Mouse (Mus musculus) adrenal gland, postnatal 14 days (tissue): ENCODE measurements around the gene Ttll11. TPM values are rescaled to one million over a fixed set of nuclear protein-coding genes. Genes with fewer than 3 reads are reported as not detected.

Source experiments
- DNase-seq: peaks from one replicate; pipeline ENCODE4 v3.0.0; 2021; ENCODE audit warnings: mixed read lengths
- total RNA-seq: library from RNA; stranded (reverse); gene quantifications from 2 replicates; pipeline ENCODE4 v1.2.3, GENCODE M21; 2021

The Ttll11 gene
- total RNA-seq, 1 experiment from 2014 or later: 2.7 TPM

GRCm38 (mm10) chr2:35852164-35852509 is 127.6 kb downstream of the Ttll11 start:
- DNase-seq: no peak

DNA sequence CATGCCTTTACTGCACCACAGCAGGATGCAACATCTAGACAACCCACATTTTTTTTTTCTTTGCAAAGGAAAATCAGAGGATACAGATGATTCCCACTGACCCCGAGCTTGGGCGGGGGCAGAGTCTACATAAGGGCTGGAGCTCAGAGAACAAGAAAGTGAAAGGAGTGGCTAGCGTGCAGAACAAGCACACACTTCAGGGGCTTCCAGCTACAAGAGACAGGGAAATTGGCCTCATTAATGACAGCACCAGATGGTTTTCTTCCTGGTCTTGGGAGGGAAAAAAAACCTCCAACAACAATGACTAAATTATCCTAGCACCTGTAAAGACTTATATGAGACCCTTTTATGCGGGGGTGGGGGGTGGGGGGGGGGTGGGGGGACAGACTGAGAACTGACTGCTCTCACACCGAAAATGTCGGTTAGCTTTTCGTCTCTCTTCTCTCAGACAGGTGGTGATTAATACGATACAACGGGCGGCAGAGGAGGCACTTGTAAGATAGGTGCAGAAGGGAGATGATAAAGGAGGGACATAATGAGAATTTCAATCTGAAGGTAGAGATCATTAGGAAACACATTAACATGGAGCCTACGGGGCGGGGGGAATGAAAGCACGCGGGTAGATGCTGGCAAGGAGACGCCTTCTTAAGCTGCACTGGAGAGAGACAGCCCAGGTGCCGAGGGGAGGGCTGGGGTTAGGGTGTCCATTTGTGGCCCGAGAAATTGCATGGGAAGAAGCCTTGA is 128.1 kb downstream of the Ttll11 start:
- DNase-seq: no peak

GRCm38 (mm10) chr2:35849632-35850230 is 130.0 kb downstream of the Ttll11 start:
- no peak for DNase-seq

- DNase-seq: peak; percentile 59
These were observed 133.9 kb downstream of the Ttll11 start for GRCm38 (mm10) chr2:35845611-35846504.

DNA sequence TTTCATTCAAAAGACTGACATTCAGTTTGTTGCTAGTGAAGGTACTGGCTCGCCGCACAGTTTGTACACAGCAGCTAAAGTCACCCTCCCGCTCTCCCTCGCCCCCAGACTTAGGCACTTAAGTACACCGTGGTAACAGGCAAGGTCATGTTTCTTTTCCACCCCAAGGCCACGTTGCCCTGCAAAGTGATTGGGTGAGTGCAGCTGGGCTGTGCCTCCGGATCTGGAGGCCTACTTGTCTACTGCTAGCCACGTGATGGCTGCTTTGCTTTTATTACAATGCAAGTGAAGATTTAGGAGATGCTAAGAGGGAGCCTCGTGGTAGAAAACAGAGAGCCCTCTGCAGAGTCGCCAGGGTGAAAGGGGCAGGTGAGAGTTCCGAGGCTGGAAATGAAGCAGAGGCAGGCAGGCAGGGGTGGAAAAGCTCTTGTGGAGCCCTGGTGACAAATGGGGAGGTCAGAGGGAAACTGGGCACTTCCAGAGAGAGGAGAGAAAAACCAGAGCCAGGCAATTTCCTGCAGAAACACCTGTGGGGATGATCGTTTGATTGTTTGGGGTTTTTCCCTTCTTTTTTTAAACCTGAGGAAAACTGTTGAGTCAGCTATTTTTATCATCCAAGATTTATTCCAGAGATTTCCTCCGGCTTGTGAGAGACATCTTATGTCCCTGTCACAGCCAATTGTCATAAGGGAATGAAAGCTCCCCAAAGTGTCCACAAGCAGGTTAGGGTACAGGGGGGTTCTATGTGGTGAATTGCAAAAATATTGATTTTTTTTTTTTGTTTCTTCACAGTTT is 135.6 kb downstream of the Ttll11 start:
- peak; percentile 47 for DNase-seq

GRCm38 (mm10) chr2:35842780-35843474 is 136.8 kb downstream of the Ttll11 start:
- no peak for DNase-seq

DNA sequence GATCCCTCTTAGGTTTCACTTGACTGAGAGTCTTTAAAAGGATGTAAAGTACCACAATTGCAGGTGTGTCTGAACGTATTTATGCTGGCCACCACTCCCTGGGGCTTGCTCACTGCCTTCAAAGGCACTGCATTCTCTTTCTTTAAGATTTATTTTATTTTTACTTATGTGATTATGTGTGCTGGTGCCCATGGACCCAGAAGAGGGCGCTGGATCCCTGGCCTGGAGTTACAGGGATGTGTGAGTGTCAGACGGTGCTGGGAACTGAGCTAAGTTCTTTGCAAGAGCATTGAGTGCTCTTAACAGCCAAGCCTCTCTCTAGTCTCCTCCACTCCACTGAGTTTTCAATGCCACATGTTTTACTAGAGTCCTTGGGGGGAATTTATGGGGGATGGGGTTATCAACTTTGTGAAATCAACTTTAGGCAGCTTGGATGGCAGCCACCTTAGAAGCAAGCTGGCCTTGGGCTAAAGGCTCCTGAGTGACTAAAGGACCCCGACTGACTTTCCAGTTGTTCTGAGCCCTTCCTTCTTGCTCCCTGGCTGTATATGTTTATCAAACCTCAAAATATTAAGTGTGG is 137.8 kb downstream of the Ttll11 start:
- peak; percentile 26 for DNase-seq

DNA sequence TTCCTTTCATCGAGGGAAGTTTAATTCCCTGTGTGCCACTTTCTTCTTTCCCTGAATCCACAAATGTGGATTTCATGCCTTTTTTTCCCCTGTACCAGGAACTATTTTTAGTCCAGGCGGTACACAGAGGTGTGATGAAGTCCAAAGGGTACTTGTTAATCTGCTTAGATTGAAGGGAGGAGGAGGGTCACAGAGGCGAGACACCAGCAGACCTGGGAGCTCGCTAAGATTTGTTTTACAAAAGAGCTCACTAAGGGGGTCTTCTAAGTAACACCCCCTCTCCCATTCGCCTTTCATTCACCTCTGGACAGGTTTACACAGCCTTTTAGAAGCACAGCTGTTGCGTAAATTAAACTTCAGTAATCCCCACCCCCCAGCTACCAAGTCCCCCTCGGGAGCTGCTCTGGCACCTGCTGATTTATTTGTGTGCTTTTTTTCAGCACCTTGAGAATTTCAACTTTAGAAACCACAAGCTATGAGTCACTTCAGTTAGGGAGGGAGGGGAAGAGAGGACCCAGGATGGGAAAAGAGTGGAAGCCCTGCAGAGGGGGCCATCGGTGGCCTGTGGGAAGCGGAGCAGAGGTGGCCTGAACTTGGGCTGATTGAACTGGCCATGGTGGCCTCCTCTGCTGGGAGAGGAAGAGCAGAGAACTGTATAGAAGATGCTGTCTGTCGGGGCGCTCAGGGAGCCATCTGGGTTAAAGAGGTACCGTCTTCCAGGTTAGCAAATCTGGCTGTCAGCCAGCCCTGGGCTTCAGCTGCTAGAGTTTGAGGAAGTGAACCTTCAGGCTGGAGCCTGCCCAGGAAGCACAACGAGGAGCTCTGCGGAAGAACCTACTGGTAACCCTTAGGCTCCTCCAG is 138.5 kb downstream of the Ttll11 start:
- DNase-seq: peak; percentile 53

GRCm38 (mm10) chr2:35838751-35839479 is 140.8 kb downstream of the Ttll11 start:
- no peak for DNase-seq

DNA sequence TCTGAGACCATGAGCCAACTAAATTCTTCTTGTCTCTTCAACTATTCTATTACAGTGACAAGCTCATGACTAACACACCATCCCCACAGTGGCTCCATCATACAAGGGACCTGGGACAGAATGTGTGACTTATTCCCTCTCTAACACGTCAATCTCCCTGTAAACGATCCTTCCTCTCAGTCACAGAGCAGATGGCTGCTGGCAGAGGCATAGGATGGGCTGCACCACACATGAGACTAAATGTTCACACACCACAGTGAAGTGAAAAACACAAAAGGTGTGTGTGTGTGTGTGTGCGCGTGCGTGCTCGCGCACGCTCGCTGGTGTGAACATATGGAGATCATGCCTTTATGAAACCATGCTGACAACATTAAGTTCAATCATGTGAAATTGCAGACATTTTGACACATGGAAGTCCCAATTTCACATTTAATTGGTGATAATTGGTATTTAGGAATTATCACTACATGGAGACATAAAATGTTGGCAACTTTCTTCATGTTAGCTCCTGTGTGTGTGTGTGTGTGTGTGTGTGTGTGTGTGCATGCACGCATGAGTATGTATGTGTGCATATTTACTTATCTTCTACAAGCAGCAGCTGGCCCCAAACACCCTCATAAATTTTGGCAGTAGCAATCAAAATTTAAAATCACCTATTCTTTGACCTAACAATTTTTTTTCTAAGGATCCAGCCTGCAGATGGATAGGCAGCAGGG is 145.4 kb downstream of the Ttll11 start:
- DNase-seq: no peak

DNA sequence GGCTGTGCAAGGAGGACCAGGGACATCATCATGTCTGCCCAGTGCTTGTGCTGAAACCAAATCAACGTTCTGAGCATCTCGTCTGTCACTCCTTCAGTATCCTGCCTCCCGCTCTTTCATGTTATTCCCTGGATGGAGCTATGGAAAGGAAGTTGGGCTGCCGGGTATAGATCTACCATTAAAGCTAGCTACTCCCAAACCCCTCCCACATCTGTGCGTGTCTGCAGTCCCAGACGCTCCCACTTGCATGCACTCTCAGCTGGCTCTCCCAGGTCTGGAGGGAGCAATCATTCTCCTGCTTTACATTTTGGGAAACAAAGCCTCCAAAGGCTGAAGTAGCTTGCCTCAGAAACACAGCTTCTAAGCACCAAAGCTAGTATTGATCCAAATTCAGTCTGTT is 146.2 kb downstream of the Ttll11 start:
- no peak for DNase-seq

DNA sequence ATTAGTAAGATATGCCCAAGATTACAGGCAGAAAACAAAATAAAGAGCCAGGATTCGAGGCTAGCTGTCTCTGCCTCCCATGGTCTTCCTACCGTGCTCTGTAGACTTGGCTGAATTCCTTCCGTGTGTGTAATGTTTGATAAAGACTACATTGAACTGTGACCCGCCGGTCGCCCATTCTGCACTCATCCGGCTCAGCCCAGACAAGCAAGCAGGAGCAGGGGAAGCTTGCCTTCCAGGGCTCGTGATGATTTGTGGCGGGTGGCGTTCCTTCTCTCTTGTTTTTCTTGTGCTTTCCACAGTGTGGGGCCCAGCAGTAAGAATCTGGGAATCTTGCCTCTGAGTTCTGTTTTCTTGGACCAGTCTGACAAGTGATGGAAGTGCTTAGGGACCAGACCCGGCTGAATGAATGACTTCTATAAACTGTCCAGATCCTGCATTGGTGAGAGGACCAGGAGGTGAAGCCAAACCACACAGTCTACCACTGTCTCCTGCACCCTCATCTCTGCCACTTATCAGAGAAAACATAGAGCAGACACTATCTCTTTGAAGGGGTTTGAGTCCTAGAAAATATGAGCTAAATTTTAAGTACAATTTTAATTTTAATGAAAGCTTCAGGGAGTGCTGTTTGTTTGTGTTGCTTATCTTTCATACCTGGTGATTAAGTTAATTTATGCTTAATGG is 146.8 kb downstream of the Ttll11 start:
- DNase-seq: peak; percentile 21

DNA sequence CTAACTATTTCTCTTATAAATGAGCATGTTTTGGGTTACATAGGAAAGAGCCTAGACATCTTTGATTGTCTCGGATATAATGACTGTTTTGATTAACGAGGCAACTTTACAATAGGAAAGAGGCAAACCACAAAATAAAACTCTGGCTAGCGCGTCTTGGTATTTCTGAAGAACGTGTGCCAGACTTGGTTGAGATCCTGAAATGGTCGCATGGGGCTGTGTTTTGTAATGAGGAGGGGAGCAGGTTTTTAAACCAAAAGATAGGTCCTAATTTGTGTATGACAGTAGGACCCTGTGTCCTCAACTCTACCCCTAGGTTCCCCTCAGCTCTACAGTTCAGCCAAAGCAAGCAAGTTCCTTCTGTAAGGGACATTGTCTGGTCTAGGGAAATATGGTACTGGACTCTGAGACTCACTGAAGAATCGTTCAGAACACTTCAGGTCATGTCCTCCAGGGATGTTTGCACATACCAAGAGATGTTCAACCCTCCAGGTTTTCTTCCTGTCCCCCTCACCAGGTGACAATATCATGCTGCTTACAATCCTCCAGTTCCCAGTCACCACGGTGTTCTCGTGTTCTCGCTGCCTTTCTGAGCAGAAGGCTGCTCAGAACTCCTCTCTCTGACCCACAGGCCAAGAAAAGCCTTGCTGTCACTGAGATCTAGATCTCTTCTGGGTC is 147.7 kb downstream of the Ttll11 start:
- DNase-seq: no peak

- no peak for DNase-seq
These were observed 148.5 kb downstream of the Ttll11 start for GRCm38 (mm10) chr2:35830966-35831903.

GRCm38 (mm10) chr2:35829136-35829535 is 150.6 kb downstream of the Ttll11 start:
- no peak for DNase-seq

DNA sequence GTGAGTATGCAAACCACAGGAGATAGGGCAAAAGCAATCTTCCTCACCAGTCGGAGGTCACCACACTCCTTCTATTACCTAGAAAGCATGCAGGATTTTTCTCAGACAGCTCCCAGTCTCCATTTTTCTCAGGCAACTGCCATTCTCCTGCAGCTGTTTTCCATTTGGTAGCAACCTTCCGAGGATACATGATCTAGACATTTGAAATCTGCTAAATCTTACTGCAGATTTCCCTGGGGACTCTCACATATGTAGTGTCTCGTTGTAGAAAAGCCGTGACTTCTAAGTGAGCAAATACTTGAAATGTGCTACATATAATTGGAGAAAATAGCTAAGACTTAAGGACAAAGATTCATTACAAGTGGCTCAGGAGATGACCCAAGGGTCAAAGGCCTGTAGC is 151.8 kb downstream of the Ttll11 start:
- no peak for DNase-seq
